Mouse (Mus musculus): ENCODE results near the gene Pou4f2. TPM values are rescaled to one million over a fixed set of nuclear protein-coding genes. Genes with fewer than 3 reads are reported as not detected.

Gene Pou4f2
- polyA plus RNA-seq, 2 experiments: 0.04 TPM; not detected in 1

DNA sequence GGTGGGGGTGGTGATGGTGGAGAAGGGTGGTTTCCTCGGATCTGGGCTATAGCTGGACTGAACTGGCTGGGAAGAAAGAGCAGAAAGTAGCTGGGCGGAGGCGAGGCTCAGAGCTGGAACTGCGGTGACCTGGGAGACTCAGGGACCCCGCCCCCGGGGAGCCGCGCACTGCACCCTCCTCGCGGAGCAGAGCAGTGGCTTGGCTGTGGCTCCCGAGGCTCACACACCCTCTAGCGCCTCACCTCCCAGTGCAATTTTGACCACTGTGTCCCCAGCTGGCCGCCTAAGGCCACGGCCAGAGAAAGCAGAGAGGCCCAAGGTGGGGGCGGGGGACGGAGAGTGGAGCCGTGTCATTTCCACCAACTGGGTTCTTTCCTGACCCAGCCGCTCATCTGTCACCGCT is 16.3 kb downstream of the Pou4f2 start:
- peak overlapping the region; percentile 8; the same call in 1 of the 2 replicates for H3K9ac ChIP-seq (ENCODE audit: low read depth, low read length, severe bottlenecking)
- DNase-seq (ENCODE audit: low spot score): no peak
- 0% methylated on average over 19 of the region's 19 CpGs for WGBS
- H3K27ac ChIP-seq (replicated peaks; ENCODE audit: low read depth, low read length): no peak overlapping the region
- no peaks in the 10 kb centered on the region for H3K36me3 ChIP-seq (ENCODE audit: control insufficient read depth, insufficient read depth, low read length)
- H3K27me3 ChIP-seq (ENCODE audit: control insufficient read depth, insufficient read depth, low read length): peaks cover 52% of the 10 kb centered on the region
- TF ChIP-seq POLR2A (IDR thresholded peaks at IDR 0.05; ENCODE audit: borderline replicate concordance, extremely low read depth, insufficient read depth, insufficient read length): no peak
- H3K4me1 ChIP-seq (ENCODE audit: control insufficient read depth, insufficient read depth, low read length): 0 out of 2 replicates have a peak, but pooled peaks cover 9% of the 10 kb centered on the region
- H3K4me2 ChIP-seq (replicated peaks; ENCODE audit: low read depth, low read length, severe bottlenecking): peak overlapping the region; percentile 64
- H3K4me3 ChIP-seq (replicated peaks; ENCODE audit: low read length): peak overlapping the region; percentile 33
- ATAC-seq (ENCODE audit: low FRiP score, low read depth): peak; percentile 37
- no peaks in the 10 kb centered on the region for H3K9me3 ChIP-seq (ENCODE audit: control insufficient read depth, low read length)

DNA sequence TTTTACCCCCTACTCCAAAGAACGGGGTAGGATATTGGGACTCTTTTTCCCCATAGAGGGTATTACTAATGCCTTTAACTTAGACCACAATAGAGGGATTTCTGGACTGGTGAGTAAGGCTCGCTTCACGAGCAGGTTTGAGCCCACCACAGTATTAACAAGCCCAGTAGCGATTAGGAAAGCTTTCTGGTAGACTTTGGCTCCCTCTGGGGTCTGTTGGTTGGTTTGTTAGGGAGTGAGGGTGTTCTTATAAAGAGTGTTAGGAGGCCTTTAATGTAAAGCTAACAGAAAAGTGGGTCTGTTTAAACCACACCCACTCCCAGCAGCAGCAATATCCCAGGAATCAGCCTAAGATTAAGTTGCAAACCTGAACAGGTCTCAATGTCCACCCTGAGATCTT is 17.2 kb downstream of the Pou4f2 start:
- H3K27me3 ChIP-seq (ENCODE audit: control insufficient read depth, insufficient read depth, low read length): peaks cover 47% of the 10 kb centered on the region
- no peak for ATAC-seq (ENCODE audit: low FRiP score, low read depth)
- no peak for DNase-seq (ENCODE audit: low spot score)
- no peak for TF ChIP-seq POLR2A (IDR thresholded peaks at IDR 0.05; ENCODE audit: borderline replicate concordance, extremely low read depth, insufficient read depth, insufficient read length)
- no peaks in the 10 kb centered on the region for H3K9me3 ChIP-seq (ENCODE audit: control insufficient read depth, low read length)
- 0 out of 2 replicates have a peak, but pooled peaks cover 9% of the 10 kb centered on the region for H3K4me1 ChIP-seq (ENCODE audit: control insufficient read depth, insufficient read depth, low read length)
- H3K9ac ChIP-seq (ENCODE audit: low read depth, low read length, severe bottlenecking): no peak overlapping the region
- no peak overlapping the region for H3K27ac ChIP-seq (replicated peaks; ENCODE audit: low read depth, low read length)
- 14% methylated on average over 4 of the region's 4 CpGs for WGBS
- peak overlapping the region; percentile 64; the same call in 1 of the 2 replicates for H3K4me2 ChIP-seq (replicated peaks; ENCODE audit: low read depth, low read length, severe bottlenecking)
- H3K36me3 ChIP-seq (ENCODE audit: control insufficient read depth, insufficient read depth, low read length): no peaks in the 10 kb centered on the region
- H3K4me3 ChIP-seq (replicated peaks; ENCODE audit: low read length): no peak overlapping the region

DNA sequence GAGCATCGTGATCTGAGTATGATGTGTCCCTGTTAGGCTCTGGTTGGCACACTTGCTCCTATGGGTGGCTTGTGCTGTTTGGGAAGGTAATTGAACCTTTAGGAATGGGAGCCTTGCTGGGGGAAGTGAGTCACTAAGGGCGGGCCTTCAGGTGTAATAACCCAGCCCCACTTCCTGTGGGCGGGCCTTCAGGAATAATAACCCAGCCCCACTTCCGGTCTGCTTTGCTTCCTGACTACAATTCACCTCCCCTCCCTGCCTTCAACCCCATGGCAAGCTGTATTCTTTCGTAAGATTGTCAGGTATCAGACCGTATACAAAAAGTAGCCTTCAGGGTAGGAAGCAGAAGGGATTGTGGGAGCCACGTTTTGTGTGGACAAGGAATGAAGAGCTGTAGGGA is 45.7 kb downstream of the Pou4f2 start:
- no peaks in the 10 kb centered on the region for H3K36me3 ChIP-seq (ENCODE audit: control insufficient read depth, insufficient read depth, low read length)
- no peaks in the 10 kb centered on the region for H3K9me3 ChIP-seq (ENCODE audit: control insufficient read depth, low read length)
- DNase-seq (ENCODE audit: low spot score): no peak
- H3K27ac ChIP-seq (replicated peaks; ENCODE audit: low read depth, low read length): no peak overlapping the region
- TF ChIP-seq POLR2A (IDR thresholded peaks at IDR 0.05; ENCODE audit: borderline replicate concordance, extremely low read depth, insufficient read depth, insufficient read length): no peak
- no peaks in the 10 kb centered on the region for H3K27me3 ChIP-seq (ENCODE audit: control insufficient read depth, insufficient read depth, low read length)
- H3K4me1 ChIP-seq (ENCODE audit: control insufficient read depth, insufficient read depth, low read length): no peaks in the 10 kb centered on the region
- 94% methylated on average over 7 of the region's 7 CpGs for WGBS
- ATAC-seq (ENCODE audit: low FRiP score, low read depth): no peak
- H3K4me2 ChIP-seq (replicated peaks; ENCODE audit: low read depth, low read length, severe bottlenecking): no peak overlapping the region
- no peak overlapping the region for H3K9ac ChIP-seq (ENCODE audit: low read depth, low read length, severe bottlenecking)
- no peak overlapping the region for H3K4me3 ChIP-seq (replicated peaks; ENCODE audit: low read length)

Other genes with a start within 250 kb of the Pou4f2 start
- 0.04 TPM in 1 of 2 replicates, not detected in the other for gene Ttc29, start 223.3 kb downstream of the Pou4f2 start, polyA plus RNA-seq (2012; rRNA removed)
- 0.37 TPM in 1 of 2 replicates, not detected in the other for gene Ttc29, start 223.3 kb downstream of the Pou4f2 start, polyA plus RNA-seq (2014; fragmentation: Nextera tagmentation; extraction: Ambion mirVana)
- gene Rbmxl1, start 72.3 kb upstream of the Pou4f2 start, polyA plus RNA-seq (2012; rRNA removed): 118 and 146 TPM in 2 replicates
- gene Rbmxl1, start 72.3 kb upstream of the Pou4f2 start, polyA plus RNA-seq (2014; fragmentation: Nextera tagmentation; extraction: Ambion mirVana): 203 and 226 TPM in 2 replicates
- gene Slc10a7, start 72.7 kb upstream of the Pou4f2 start, polyA plus RNA-seq (2012; rRNA removed): 20.9 and 27.1 TPM in 2 replicates
- gene Slc10a7, start 72.7 kb upstream of the Pou4f2 start, polyA plus RNA-seq (2014; fragmentation: Nextera tagmentation; extraction: Ambion mirVana): 13.1 and 14.1 TPM in 2 replicates